Mouse (Mus musculus): ENCODE data around the gene 1700020L24Rik. TPM values are rescaled to one million over a fixed set of nuclear protein-coding genes. Genes with fewer than 3 reads are reported as not detected.

1700020L24Rik gene
- polyA plus RNA-seq, 1 experiment from 2014 or later, result 0.55 TPM

- H3K4me1 ChIP-seq (ENCODE audit: control insufficient read depth, insufficient read depth, low read length), result no peaks in the 10 kb centered on the region
- no peak for DNase-seq (ENCODE audit: low spot score)
Measured at GRCm38 (mm10) chr11:83443824-83444223, 6.3 kb downstream of the 1700020L24Rik start.

GRCm38 (mm10) chr11:83445001-83445400 is 7.5 kb downstream of the 1700020L24Rik start:
- 30% methylated on average over 19 of the region's 19 CpGs for WGBS
- Histone ChIP-seq H3K4me3 (ENCODE audit: low read depth, low read length) (peak overlapping the region; percentile 10; the same call in 1 of the 2 replicates), H3K27ac (replicated peaks; ENCODE audit: low read depth, low read length) (no peak overlapping the region), H3K27me3 (ENCODE audit: control insufficient read depth, insufficient read depth, low read length) (peaks cover 43% of the 10 kb centered on the region), H3K9me3 (ENCODE audit: control insufficient read depth, low read length) (no peaks in the 10 kb centered on the region), H3K36me3 (ENCODE audit: control insufficient read depth, insufficient read depth, low read length) (no peaks in the 10 kb centered on the region; the same call in 1 of the 2 replicates), H3K4me2 (ENCODE audit: low read depth, severe bottlenecking) (peak overlapping the region; percentile 41), H3K4me1 (ENCODE audit: control insufficient read depth, insufficient read depth, low read length) (0 out of 2 replicates have a peak, but pooled peaks cover 3% of the 10 kb centered on the region), H3K9ac (ENCODE audit: low read length) (no peak overlapping the region)
- no peak for ATAC-seq (ENCODE audit: insufficient number of reproducible peaks, low FRiP score, low TSS enrichment, low read depth)
- DNase-seq (ENCODE audit: low spot score), result no peak

More at GRCm38 (mm10) chr11:83443824-83444223, 6.3 kb downstream of the 1700020L24Rik start:
- WGBS, result 7% methylated on average over 7 of the region's 7 CpGs
- Histone ChIP-seq H3K27me3 (ENCODE audit: control insufficient read depth, insufficient read depth, low read length) (peaks cover 43% of the 10 kb centered on the region), H3K9me3 (ENCODE audit: control insufficient read depth, low read length) (no peaks in the 10 kb centered on the region), H3K4me2 (ENCODE audit: low read depth, severe bottlenecking) (no peak overlapping the region), H3K27ac (replicated peaks; ENCODE audit: low read depth, low read length) (no peak overlapping the region), H3K9ac (ENCODE audit: low read length) (no peak overlapping the region), H3K36me3 (ENCODE audit: control insufficient read depth, insufficient read depth, low read length) (no peaks in the 10 kb centered on the region; the same call in 1 of the 2 replicates), H3K4me3 (ENCODE audit: low read depth, low read length) (no peak overlapping the region)
- ATAC-seq (ENCODE audit: insufficient number of reproducible peaks, low FRiP score, low TSS enrichment, low read depth), result no peak

DNA sequence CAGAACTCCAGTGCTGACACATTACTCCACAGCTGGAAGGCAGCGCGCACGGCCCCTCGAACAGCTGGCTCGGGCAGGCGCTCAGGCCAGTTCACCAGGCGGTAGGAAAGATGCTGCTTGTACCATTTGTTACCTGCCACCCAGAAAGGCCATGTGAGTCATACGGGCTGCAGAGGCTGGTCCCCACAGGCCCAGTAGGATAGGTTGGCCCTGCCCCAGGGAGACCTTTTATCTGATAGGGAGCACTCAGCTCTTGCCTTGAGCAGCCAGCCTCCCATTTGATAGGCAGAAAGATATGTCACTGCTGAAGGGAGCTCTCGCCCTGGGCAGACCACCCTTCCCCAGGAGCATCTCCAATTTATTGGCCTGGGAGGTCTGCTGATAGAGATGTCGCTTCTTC is 10.1 kb downstream of the 1700020L24Rik start:
- Histone ChIP-seq H3K4me2 (ENCODE audit: low read depth, severe bottlenecking) (no peak overlapping the region), H3K27ac (replicated peaks; ENCODE audit: low read depth, low read length) (no peak overlapping the region), H3K36me3 (ENCODE audit: control insufficient read depth, insufficient read depth, low read length) (no peaks in the 10 kb centered on the region), H3K4me1 (ENCODE audit: control insufficient read depth, insufficient read depth, low read length) (0 out of 2 replicates have a peak, but pooled peaks cover 3% of the 10 kb centered on the region), H3K9ac (ENCODE audit: low read length) (no peak overlapping the region), H3K9me3 (ENCODE audit: control insufficient read depth, low read length) (no peaks in the 10 kb centered on the region), H3K4me3 (ENCODE audit: low read depth, low read length) (no peak overlapping the region), H3K27me3 (ENCODE audit: control insufficient read depth, insufficient read depth, low read length) (peaks cover 26% of the 10 kb centered on the region)
- ATAC-seq (ENCODE audit: insufficient number of reproducible peaks, low FRiP score, low TSS enrichment, low read depth) (no peak), DNase-seq (ENCODE audit: low spot score) (no peak)
- 53% methylated on average over 10 of the region's 10 CpGs for WGBS

GRCm38 (mm10) chr11:83448021-83448926 is 10.8 kb downstream of the 1700020L24Rik start:
- DNase-seq (ENCODE audit: low spot score) (no peak), ATAC-seq (ENCODE audit: insufficient number of reproducible peaks, low FRiP score, low TSS enrichment, low read depth) (no peak)
- H3K9ac ChIP-seq (ENCODE audit: low read length), result no peak overlapping the region
- no peaks in the 10 kb centered on the region for H3K36me3 ChIP-seq (ENCODE audit: control insufficient read depth, insufficient read depth, low read length)
- WGBS, result 41% methylated on average over 16 of the region's 16 CpGs
- H3K4me1 ChIP-seq (ENCODE audit: control insufficient read depth, insufficient read depth, low read length), result 0 out of 2 replicates have a peak, but pooled peaks cover 3% of the 10 kb centered on the region
- no peak overlapping the region for H3K4me2 ChIP-seq (ENCODE audit: low read depth, severe bottlenecking)
- H3K4me3 ChIP-seq (ENCODE audit: low read depth, low read length), result no peak overlapping the region
- H3K27ac ChIP-seq (replicated peaks; ENCODE audit: low read depth, low read length), result no peak overlapping the region
- H3K27me3 ChIP-seq (ENCODE audit: control insufficient read depth, insufficient read depth, low read length), result peaks cover 21% of the 10 kb centered on the region
- H3K9me3 ChIP-seq (ENCODE audit: control insufficient read depth, low read length), result no peaks in the 10 kb centered on the region

DNA sequence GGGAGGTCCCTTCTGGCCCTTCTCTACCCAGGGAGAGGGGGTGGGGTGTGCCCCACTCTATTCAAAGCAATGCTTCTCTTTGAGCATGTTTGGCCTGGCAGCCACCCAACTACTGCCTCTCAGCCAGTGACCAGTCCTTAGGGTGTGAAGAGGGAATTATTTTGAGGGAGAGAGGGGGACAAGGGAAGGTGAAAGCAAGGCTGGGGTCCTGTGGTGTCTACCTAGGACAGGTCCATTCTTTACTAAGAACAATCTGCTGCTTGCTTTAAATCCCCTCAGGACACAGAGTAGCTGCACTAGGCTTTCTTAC is 11.4 kb downstream of the 1700020L24Rik start:
- no peak overlapping the region for H3K4me2 ChIP-seq (ENCODE audit: low read depth, severe bottlenecking)
- H3K9me3 ChIP-seq (ENCODE audit: control insufficient read depth, low read length), result no peaks in the 10 kb centered on the region
- H3K4me1 ChIP-seq (ENCODE audit: control insufficient read depth, insufficient read depth, low read length), result 0 out of 2 replicates have a peak, but pooled peaks cover 3% of the 10 kb centered on the region
- no peak overlapping the region for H3K9ac ChIP-seq (ENCODE audit: low read length)
- no peak for DNase-seq (ENCODE audit: low spot score)
- peaks cover 15% of the 10 kb centered on the region for H3K27me3 ChIP-seq (ENCODE audit: control insufficient read depth, insufficient read depth, low read length)
- H3K36me3 ChIP-seq (ENCODE audit: control insufficient read depth, insufficient read depth, low read length), result no peaks in the 10 kb centered on the region
- ATAC-seq (ENCODE audit: insufficient number of reproducible peaks, low FRiP score, low TSS enrichment, low read depth), result no peak
- H3K27ac ChIP-seq (replicated peaks; ENCODE audit: low read depth, low read length), result no peak overlapping the region
- no peak overlapping the region for H3K4me3 ChIP-seq (ENCODE audit: low read depth, low read length)

DNA sequence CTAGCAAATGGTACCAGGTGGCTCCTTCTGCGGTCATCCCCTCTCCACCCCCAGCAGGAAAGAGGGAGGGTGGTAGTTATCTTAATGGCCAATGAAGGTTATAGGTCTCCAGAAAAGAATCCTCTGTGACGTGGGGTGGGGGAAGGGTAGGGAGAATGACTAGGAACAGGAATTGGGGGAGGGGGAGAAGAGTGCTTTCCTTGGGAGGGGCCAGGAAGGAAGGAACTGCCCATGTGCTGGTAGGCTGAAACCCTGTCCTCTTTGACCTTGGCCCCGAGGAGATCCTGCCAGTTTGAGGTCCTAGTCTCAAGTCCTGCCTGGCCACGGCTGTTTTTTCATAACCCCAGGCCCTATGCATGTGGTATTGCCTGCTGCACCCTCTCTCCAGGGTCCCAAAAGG is 11.8 kb downstream of the 1700020L24Rik start:
- no peak overlapping the region for H3K9ac ChIP-seq (ENCODE audit: low read length)
- ATAC-seq (ENCODE audit: insufficient number of reproducible peaks, low FRiP score, low TSS enrichment, low read depth) (no peak), DNase-seq (ENCODE audit: low spot score) (no peak)
- H3K9me3 ChIP-seq (ENCODE audit: control insufficient read depth, low read length), result no peaks in the 10 kb centered on the region
- H3K27ac ChIP-seq (replicated peaks; ENCODE audit: low read depth, low read length), result no peak overlapping the region
- no peak overlapping the region for H3K4me3 ChIP-seq (ENCODE audit: low read depth, low read length)
- no peak overlapping the region for H3K4me2 ChIP-seq (ENCODE audit: low read depth, severe bottlenecking)
- 23% methylated on average over 4 of the region's 4 CpGs for WGBS
- no peaks in the 10 kb centered on the region for H3K36me3 ChIP-seq (ENCODE audit: control insufficient read depth, insufficient read depth, low read length)
- 0 out of 2 replicates have a peak, but pooled peaks cover 3% of the 10 kb centered on the region for H3K4me1 ChIP-seq (ENCODE audit: control insufficient read depth, insufficient read depth, low read length)
- H3K27me3 ChIP-seq (ENCODE audit: control insufficient read depth, insufficient read depth, low read length), result peaks cover 11% of the 10 kb centered on the region

GRCm38 (mm10) chr11:83450550-83450949 is 13.1 kb downstream of the 1700020L24Rik start:
- Histone ChIP-seq H3K4me3 (ENCODE audit: low read depth, low read length) (no peak overlapping the region), H3K9me3 (ENCODE audit: control insufficient read depth, low read length) (no peaks in the 10 kb centered on the region), H3K4me1 (ENCODE audit: control insufficient read depth, insufficient read depth, low read length) (peaks cover 15% of the 10 kb centered on the region; the same call in 1 of the 2 replicates), H3K4me2 (ENCODE audit: low read depth, severe bottlenecking) (no peak overlapping the region), H3K27ac (replicated peaks; ENCODE audit: low read depth, low read length) (no peak overlapping the region), H3K36me3 (ENCODE audit: control insufficient read depth, insufficient read depth, low read length) (no peaks in the 10 kb centered on the region), H3K27me3 (ENCODE audit: control insufficient read depth, insufficient read depth, low read length) (0 out of 2 replicates have a peak, but pooled peaks cover 2% of the 10 kb centered on the region), H3K9ac (ENCODE audit: low read length) (no peak overlapping the region)
- 53% methylated on average over 1 of the region's 1 CpGs for WGBS
- no peak for DNase-seq (ENCODE audit: low spot score)
- ATAC-seq (ENCODE audit: insufficient number of reproducible peaks, low FRiP score, low TSS enrichment, low read depth), result no peak

- Histone ChIP-seq H3K27me3 (ENCODE audit: control insufficient read depth, insufficient read depth, low read length) (0 out of 2 replicates have a peak, but pooled peaks cover 2% of the 10 kb centered on the region), H3K36me3 (ENCODE audit: control insufficient read depth, insufficient read depth, low read length) (no peaks in the 10 kb centered on the region), H3K4me1 (ENCODE audit: control insufficient read depth, insufficient read depth, low read length) (peaks cover 15% of the 10 kb centered on the region; the same call in 1 of the 2 replicates), H3K9me3 (ENCODE audit: control insufficient read depth, low read length) (no peaks in the 10 kb centered on the region), H3K4me2 (ENCODE audit: low read depth, severe bottlenecking) (no peak overlapping the region), H3K4me3 (ENCODE audit: low read depth, low read length) (no peak overlapping the region), H3K9ac (ENCODE audit: low read length) (no peak overlapping the region), H3K27ac (replicated peaks; ENCODE audit: low read depth, low read length) (no peak overlapping the region)
- 90% methylated on average over 10 of the region's 10 CpGs for WGBS
- DNase-seq (ENCODE audit: low spot score) (no peak), ATAC-seq (ENCODE audit: insufficient number of reproducible peaks, low FRiP score, low TSS enrichment, low read depth) (no peak)
Measured at GRCm38 (mm10) chr11:83451281-83451680, 13.8 kb downstream of the 1700020L24Rik start.
